Mouse (Mus musculus) neural tube, embryonic 11.5 days (tissue): ENCODE data around the gene Mapk8. TPM values are rescaled to one million over a fixed set of nuclear protein-coding genes. Genes with fewer than 3 reads are reported as not detected.
A peak's percentile ranks its signal among the peaks of the same experiment; 100 is the strongest.

ENCODE experiments used
- ATAC-seq: fragments of 200-750 bp; cut with Nextera tagmentation; 2 replicates; pipeline ENCODE4 v1.8.0; 2017; ENCODE audit warnings: moderate number of reproducible peaks, mild to moderate bottlenecking, moderate TSS enrichment, moderate library complexity; ENCODE audit not compliant: insufficient read depth, low FRiP score, low TSS enrichment
- DNase-seq: peaks from one replicate; pipeline ENCODE4 v3.0.0-alpha.2; 2015; ENCODE audit warnings: low spot score
- H3K27ac ChIP-seq: fragments of 300-500 bp; sonication (generic); 2 replicates; pipeline ENCODE4 v1.5.1; 2014; ENCODE audit warnings: low read depth, mild to moderate bottlenecking, low read length
- H3K27me3 ChIP-seq: fragments of 300-500 bp; sonication (generic); 2 replicates; pipeline ENCODE4 v1.6.1; 2014; ENCODE audit warnings: mild to moderate bottlenecking, low read length, mixed read lengths; ENCODE audit not compliant: control insufficient read depth, insufficient read depth
- H3K36me3 ChIP-seq: fragments of 300-500 bp; sonication (generic); 2 replicates; pipeline ENCODE4 v1.6.1; 2014; ENCODE audit warnings: mild to moderate bottlenecking, low read length, moderate library complexity, mixed read lengths; ENCODE audit not compliant: control insufficient read depth, insufficient read depth
- H3K4me1 ChIP-seq: fragments of 300-500 bp; sonication (generic); 2 replicates; pipeline ENCODE4 v1.6.1; 2014; ENCODE audit warnings: low read length, mixed read lengths; ENCODE audit not compliant: control insufficient read depth, insufficient read depth
- H3K4me2 ChIP-seq: fragments of 300-500 bp; sonication (generic); 2 replicates; pipeline ENCODE4 v1.6.1; 2014; ENCODE audit warnings: low read depth, mild to moderate bottlenecking, moderate library complexity
- H3K4me3 ChIP-seq: fragments of 300-500 bp; sonication (generic); 2 replicates; pipeline ENCODE4 v1.5.1; 2014; ENCODE audit warnings: low read depth, low read length
- H3K9ac ChIP-seq: fragments of 300-500 bp; sonication (generic); 2 replicates; pipeline ENCODE4 v1.6.1; 2014; ENCODE audit warnings: mild to moderate bottlenecking, low read length
- H3K9me3 ChIP-seq: fragments of 300-500 bp; sonication (generic); 2 replicates; pipeline ENCODE4 v1.6.1; 2016; ENCODE audit warnings: low read length; ENCODE audit not compliant: control insufficient read depth
- WGBS: fragments of 180-500 bp; shearing (Covaris S2); extraction: QIAGEN DNeasy Blood & Tissue Kit; methylation state at CpG from one replicate; pipeline ENCODE4 v1.1.7; 2014; 5-methylcytosine and 5-hydroxymethylcytosine counted together
- polyA plus RNA-seq: library from polyadenylated mRNA; unstranded; fragments of >200 nt; fragmentation: Nextera tagmentation; extraction: Ambion mirVana; gene quantifications from 2 replicates; pipeline ENCODE4 v1.2.1, GENCODE M21; 2014

The Mapk8 gene
- polyA plus RNA-seq, 1 experiment from 2014 or later, result 28.1 TPM

DNA sequence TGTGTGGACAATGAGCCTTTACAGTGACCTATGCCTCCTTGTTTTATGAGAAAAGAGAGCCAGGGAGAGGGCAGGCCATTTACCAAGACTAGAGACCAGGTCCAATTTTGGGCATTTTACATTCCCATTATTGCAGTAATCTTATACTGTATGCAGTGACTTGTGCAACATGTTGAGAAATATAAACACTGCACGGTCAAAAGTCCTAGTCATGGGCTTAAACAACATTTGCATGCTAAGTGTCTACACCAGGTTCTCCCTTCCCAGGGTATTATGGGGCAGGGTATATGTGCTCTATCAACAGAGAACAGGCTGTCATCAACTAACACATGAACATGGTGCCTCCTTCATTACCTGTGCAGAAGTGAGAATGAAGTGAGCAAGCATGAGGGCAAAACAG lies 72.9 kb downstream of the Mapk8 start:
- 88% methylated on average over 1 of the region's 1 CpGs for WGBS
- ATAC-seq, result no peak
- H3K4me3 ChIP-seq, result no peak overlapping the region
- no peaks in the 10 kb centered on the region for H3K4me1 ChIP-seq
- H3K9ac ChIP-seq, result no peak overlapping the region
- H3K9me3 ChIP-seq, result no peaks in the 10 kb centered on the region
- H3K27ac ChIP-seq, result no peak overlapping the region
- no peak overlapping the region for H3K4me2 ChIP-seq
- H3K36me3 ChIP-seq, result no peaks in the 10 kb centered on the region
- no peaks in the 10 kb centered on the region for H3K27me3 ChIP-seq
- no peak for DNase-seq

GRCm38 (mm10) chr14:33373271-33373670 lies 73.7 kb downstream of the Mapk8 start:
- Histone ChIP-seq H3K4me2 (no peak overlapping the region), H3K4me1 (no peaks in the 10 kb centered on the region), H3K27me3 (no peaks in the 10 kb centered on the region), H3K4me3 (no peak overlapping the region), H3K27ac (no peak overlapping the region), H3K9me3 (no peaks in the 10 kb centered on the region), H3K9ac (no peak overlapping the region), H3K36me3 (no peaks in the 10 kb centered on the region)
- 36% methylated on average over 1 of the region's 1 CpGs for WGBS
- DNase-seq (no peak), ATAC-seq (no peak)

DNA sequence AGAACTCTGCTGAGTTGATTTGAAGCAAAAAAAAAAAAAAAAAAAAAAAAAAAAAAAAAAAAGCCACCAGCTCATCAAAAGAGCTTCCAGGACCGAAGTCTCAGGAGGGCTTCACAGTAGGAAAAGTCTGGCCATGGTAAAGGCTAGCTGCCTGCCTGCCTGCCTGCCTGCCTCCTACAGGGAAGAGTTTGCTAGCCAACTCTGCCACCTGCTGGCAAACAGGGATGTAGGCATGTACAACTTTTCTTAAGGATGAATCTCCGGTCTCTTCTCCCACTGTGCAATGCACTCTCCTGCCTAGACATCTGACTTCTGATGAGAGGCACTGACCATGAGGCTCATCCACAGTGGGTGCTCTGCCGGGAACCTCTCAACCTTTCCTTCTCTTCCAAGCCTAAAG lies 75.7 kb downstream of the Mapk8 start:
- DNase-seq (peak; percentile 75), ATAC-seq (peak; percentile 62; the same call in 1 of the 2 replicates)
- WGBS, result 18% methylated on average over 3 of the region's 3 CpGs
- H3K9ac ChIP-seq, result no peak overlapping the region
- H3K4me2 ChIP-seq, result no peak overlapping the region
- H3K36me3 ChIP-seq, result no peaks in the 10 kb centered on the region
- no peak overlapping the region for H3K4me3 ChIP-seq
- no peaks in the 10 kb centered on the region for H3K27me3 ChIP-seq
- no peak overlapping the region for H3K27ac ChIP-seq
- H3K4me1 ChIP-seq, result no peaks in the 10 kb centered on the region
- H3K9me3 ChIP-seq, result no peaks in the 10 kb centered on the region

- 12% methylated on average over 7 of the region's 7 CpGs for WGBS
- H3K36me3 ChIP-seq, result no peaks in the 10 kb centered on the region
- no peaks in the 10 kb centered on the region for H3K4me1 ChIP-seq
- H3K4me2 ChIP-seq, result no peak overlapping the region
- H3K27me3 ChIP-seq, result no peaks in the 10 kb centered on the region
- H3K27ac ChIP-seq, result no peak overlapping the region
- no peak for DNase-seq
- H3K9me3 ChIP-seq, result no peaks in the 10 kb centered on the region
- H3K4me3 ChIP-seq, result no peak overlapping the region
- no peak for ATAC-seq
- H3K9ac ChIP-seq, result no peak overlapping the region
Observed at GRCm38 (mm10) chr14:33370056-33370455, 76.9 kb downstream of the Mapk8 start.

DNA sequence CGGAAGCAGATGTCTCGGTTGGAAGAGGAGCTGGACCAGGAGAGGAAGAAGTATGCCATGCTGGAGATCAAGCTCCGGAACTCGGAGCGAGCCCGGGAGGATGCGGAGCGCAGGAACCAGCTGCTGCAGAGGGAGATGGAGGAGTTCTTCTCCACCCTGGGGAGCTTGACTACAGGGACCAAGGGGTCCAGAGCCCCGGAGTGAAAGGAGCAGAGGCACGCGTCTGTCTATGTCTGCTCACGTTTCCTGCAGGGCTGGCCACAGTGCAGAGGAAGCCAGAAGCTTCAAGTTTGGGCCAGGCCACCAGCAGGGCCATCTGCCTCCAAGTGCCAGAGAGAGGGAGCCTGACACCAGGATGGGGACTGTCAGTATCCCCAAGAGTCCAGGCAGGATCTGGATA lies 77.6 kb downstream of the Mapk8 start:
- H3K27me3 ChIP-seq, result no peaks in the 10 kb centered on the region
- no peak overlapping the region for H3K4me2 ChIP-seq
- H3K27ac ChIP-seq, result no peak overlapping the region
- H3K9ac ChIP-seq, result no peak overlapping the region
- no peak for ATAC-seq
- H3K4me1 ChIP-seq, result no peaks in the 10 kb centered on the region
- H3K9me3 ChIP-seq, result no peaks in the 10 kb centered on the region
- no peaks in the 10 kb centered on the region for H3K36me3 ChIP-seq
- WGBS, result 83% methylated on average over 12 of the region's 12 CpGs
- DNase-seq, result no peak
- H3K4me3 ChIP-seq, result no peak overlapping the region

DNA sequence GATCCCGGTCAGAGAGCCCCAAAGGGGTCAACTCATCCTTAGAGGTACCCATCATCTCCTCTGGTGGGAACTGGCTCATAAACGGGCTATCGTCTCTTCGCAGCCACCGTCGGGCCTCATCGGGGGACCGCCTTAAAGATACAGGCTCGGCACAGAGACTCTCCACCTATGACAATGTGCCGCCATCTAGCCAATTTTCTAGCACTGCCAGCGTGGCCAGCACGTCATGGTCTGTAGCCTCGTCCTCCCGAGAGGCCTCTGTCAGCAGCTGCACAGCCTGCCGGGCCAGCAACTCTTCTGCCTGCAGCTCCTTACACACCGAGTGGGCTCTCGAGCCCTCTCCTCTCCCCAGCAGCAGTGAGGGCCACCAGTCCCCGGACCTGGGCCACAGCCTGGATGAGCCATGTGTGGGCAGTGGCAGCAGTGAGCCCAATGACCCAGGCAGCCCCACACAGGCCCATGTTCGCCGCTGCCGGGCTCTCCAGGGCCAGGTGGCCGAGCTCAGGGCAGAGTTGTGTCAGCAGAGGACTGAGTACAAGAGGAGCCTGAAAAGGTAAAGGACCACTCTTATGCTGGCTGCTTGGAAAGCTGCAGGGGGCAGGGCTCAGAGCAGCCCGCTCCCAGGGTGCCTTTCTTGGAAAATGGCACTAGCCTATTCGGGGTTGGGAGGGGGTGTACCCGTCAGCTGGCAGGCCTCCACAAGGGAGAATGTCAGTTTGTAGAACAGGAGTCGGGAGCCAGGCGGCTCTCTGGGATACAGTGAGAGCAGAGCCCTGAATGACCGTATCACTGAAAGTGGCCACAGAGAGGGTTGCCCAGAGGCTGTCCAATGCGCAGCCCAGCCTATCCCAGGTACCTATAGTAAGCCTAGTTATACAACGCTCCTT lies 79.8 kb downstream of the Mapk8 start:
- H3K27ac ChIP-seq, result no peak overlapping the region
- H3K27me3 ChIP-seq, result no peaks in the 10 kb centered on the region
- 0 out of 2 replicates have a peak overlapping the region, but pooled peaks have one; percentile 20 for H3K9ac ChIP-seq
- no peaks in the 10 kb centered on the region for H3K36me3 ChIP-seq
- H3K4me1 ChIP-seq, result peaks cover 8% of the 10 kb centered on the region
- DNase-seq (no peak), ATAC-seq (no peak)
- H3K4me2 ChIP-seq, result no peak overlapping the region
- no peaks in the 10 kb centered on the region for H3K9me3 ChIP-seq
- H3K4me3 ChIP-seq, result no peak overlapping the region
- 81% methylated on average over 30 of the region's 30 CpGs for WGBS

DNA sequence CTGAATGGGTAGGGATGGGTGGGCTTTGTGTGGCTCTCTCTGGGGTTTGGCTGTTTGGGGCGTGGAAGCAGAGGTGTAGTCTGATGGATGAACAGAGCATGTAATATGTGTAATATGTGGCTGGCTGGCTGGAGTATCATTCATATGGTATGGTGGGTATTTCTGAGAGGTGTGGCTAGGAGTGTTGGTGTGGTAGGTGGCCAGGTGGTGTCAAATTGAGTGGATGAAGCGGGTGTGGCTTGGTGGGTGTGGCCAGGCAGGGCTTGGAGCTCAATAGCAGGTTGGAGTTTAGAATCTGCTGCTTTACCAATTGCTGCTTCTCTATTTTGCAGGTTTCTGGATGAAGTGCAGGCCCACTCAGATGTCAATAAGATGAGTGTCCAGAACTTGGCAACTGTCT lies 82.9 kb downstream of the Mapk8 start:
- Histone ChIP-seq H3K4me1 (peaks cover 8% of the 10 kb centered on the region), H3K4me3 (no peak overlapping the region), H3K4me2 (no peak overlapping the region), H3K27me3 (no peaks in the 10 kb centered on the region), H3K9me3 (no peaks in the 10 kb centered on the region), H3K27ac (no peak overlapping the region), H3K9ac (no peak overlapping the region), H3K36me3 (no peaks in the 10 kb centered on the region)
- ATAC-seq (no peak), DNase-seq (no peak)
- WGBS, result 84% methylated on average over 2 of the region's 2 CpGs

GRCm38 (mm10) chr14:33363611-33364010 lies 83.3 kb downstream of the Mapk8 start:
- no peak for DNase-seq
- Histone ChIP-seq H3K27me3 (no peaks in the 10 kb centered on the region), H3K36me3 (no peaks in the 10 kb centered on the region), H3K4me2 (no peak overlapping the region), H3K9me3 (no peaks in the 10 kb centered on the region), H3K27ac (no peak overlapping the region), H3K9ac (no peak overlapping the region), H3K4me3 (no peak overlapping the region), H3K4me1 (peaks cover 8% of the 10 kb centered on the region)
- no peak for ATAC-seq
- 81% methylated on average over 5 of the region's 5 CpGs for WGBS

GRCm38 (mm10) chr14:33362807-33363206 lies 84.2 kb downstream of the Mapk8 start:
- H3K4me3 ChIP-seq, result no peak overlapping the region
- H3K9me3 ChIP-seq, result no peaks in the 10 kb centered on the region
- WGBS, result 44% methylated on average over 10 of the region's 10 CpGs
- H3K4me1 ChIP-seq, result peaks cover 8% of the 10 kb centered on the region
- H3K27ac ChIP-seq, result no peak overlapping the region
- DNase-seq (no peak), ATAC-seq (no peak)
- no peak overlapping the region for H3K4me2 ChIP-seq
- H3K36me3 ChIP-seq, result no peaks in the 10 kb centered on the region
- H3K9ac ChIP-seq, result no peak overlapping the region
- H3K27me3 ChIP-seq, result no peaks in the 10 kb centered on the region
